In the genomic region with DNA sequence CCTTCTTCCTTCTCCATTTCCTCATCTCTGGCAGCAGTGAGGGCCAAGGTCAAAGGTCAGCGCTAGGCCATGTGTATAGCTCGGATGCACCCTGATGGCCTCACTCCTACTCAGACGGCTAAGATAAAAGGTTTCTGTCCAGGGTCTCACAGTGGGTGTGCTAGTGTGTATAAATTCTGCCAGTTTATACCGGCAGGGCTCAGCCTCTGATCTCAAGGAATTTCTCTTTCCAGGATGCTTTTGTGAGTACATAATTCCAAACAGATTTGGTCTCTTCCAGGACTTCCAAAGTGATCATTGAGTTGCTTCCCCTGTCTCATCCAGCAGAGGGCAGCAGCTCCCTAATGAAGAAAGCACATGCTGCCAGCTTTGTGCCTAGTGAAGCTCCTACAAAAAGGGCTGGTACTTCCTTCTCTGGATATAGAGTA, we compare ENCODE assay signal across 8 mouse cellular contexts. TPM values are rescaled to one million over a fixed set of nuclear protein-coding genes. Genes with fewer than 3 reads are reported as not detected.
DNase-seq lines count a peak whose midpoint lies in the region; ATAC-seq and TF ChIP-seq lines count a peak whose summit lies in the region.

No protein-coding gene starts in this region.

- DNase-seq in 3T3-L1 (ENCODE audit: low read depth, low spot score) = peak; percentile 89
- DNase-seq in embryo, embryonic 10 days (ENCODE audit: low spot score) = peak; percentile 93
- peak; percentile 73 for DNase-seq in gastrocnemius, postnatal 10 days
- DNase-seq in kidney, adult 2 months = peak; percentile 84
- peak; percentile 86 for DNase-seq in limb, embryonic 10.5 days (ENCODE audit: low spot score)
- peak; percentile 21 to 55 for DNase-seq in natural killer cell, adult 2 months (ENCODE audit: low spot score in 2 of 2)

- TF ChIP-seq POLR2A in kidney, adult 2 months (IDR thresholded peaks at IDR 0.05; ENCODE audit: low read depth, low read length) = no peak
- no peak for TF ChIP-seq POLR2A in testis, adult 2 months (IDR thresholded peaks at IDR 0.05; ENCODE audit: control insufficient read depth, low read depth, low read length)

- 44% methylated on average over 4 of the region's 4 CpGs for WGBS in kidney, adult 2 months
- 24% methylated on average over 4 of the region's 4 CpGs for WGBS in limb, embryonic 10.5 days

- H3K36me3 ChIP-seq in kidney, adult 2 months (ENCODE audit: control insufficient read depth, insufficient read depth, low read length) = no peaks in the 10 kb centered on the region
- peaks cover 10% of the 10 kb centered on the region for H3K36me3 ChIP-seq in limb, embryonic 10.5 days
- no peaks in the 10 kb centered on the region; the same call in 1 of the 2 replicates for H3K36me3 ChIP-seq in testis, adult 2 months (ENCODE audit: control insufficient read depth, insufficient read depth, low read length)

- peaks cover 8% of the 10 kb centered on the region for H3K4me1 ChIP-seq in kidney, adult 2 months (ENCODE audit: control insufficient read depth, insufficient read depth, low read length)
- peaks cover 26% of the 10 kb centered on the region for H3K4me1 ChIP-seq in limb, embryonic 10.5 days
- peaks cover 5% of the 10 kb centered on the region; the same call in 1 of the 2 replicates for H3K4me1 ChIP-seq in testis, adult 2 months (ENCODE audit: control insufficient read depth, insufficient read depth, low read length)

- no peak overlapping the region for H3K27ac ChIP-seq in kidney, adult 2 months (ENCODE audit: insufficient read depth, low read depth, low read length)
- peak overlapping the region; percentile 70 for H3K27ac ChIP-seq in limb, embryonic 10.5 days
- H3K27ac ChIP-seq in testis, adult 2 months (ENCODE audit: control insufficient read depth, insufficient read depth, low read depth, low read length) = no peak overlapping the region

- no peaks in the 10 kb centered on the region for H3K27me3 ChIP-seq in kidney, adult 2 months (replicated peaks; ENCODE audit: control insufficient read depth, insufficient read depth, low read length)
- no peaks in the 10 kb centered on the region for H3K27me3 ChIP-seq in limb, embryonic 10.5 days (ENCODE audit: low read depth, poor library complexity, severe bottlenecking)
- no peaks in the 10 kb centered on the region for H3K27me3 ChIP-seq in testis, adult 2 months (ENCODE audit: control insufficient read depth, insufficient read depth, low read length)

- peak; percentile 36 for ATAC-seq in activated CD4-positive, CD25-positive, alpha-beta regulatory T cell, adult 4 months

- peak; percentile 91 for TF ChIP-seq CTCF in kidney, adult 2 months (conservative IDR thresholded peaks at IDR 0.05; ENCODE audit: insufficient read depth, insufficient read length, low read depth, low read length)
- peak; percentile 39; the same call in 1 of the 2 replicates for TF ChIP-seq CTCF in testis, adult 2 months (IDR thresholded peaks at IDR 0.05; ENCODE audit: control insufficient read depth, insufficient read depth, insufficient replicate concordance, low read depth, low read length)

- H3K9me3 ChIP-seq in limb, embryonic 10.5 days (replicated peaks) = no peaks in the 10 kb centered on the region

- no peak overlapping the region for H3K4me3 ChIP-seq in kidney, adult 2 months (ENCODE audit: insufficient read depth, low read depth, low read length)
- H3K4me3 ChIP-seq in limb, embryonic 10.5 days = no peak overlapping the region
- no peak overlapping the region for H3K4me3 ChIP-seq in testis, adult 2 months (ENCODE audit: control insufficient read depth, low read depth, low read length)

RNA-seq across cellular contexts. Expression of a gene that starts 5.3 kb away (rescaled TPM):
- 10 to 100 TPM; 12.3 to 15.0 TPM for polyA plus RNA-seq in activated CD4-positive, CD25-positive, alpha-beta regulatory T cell, adult 4 months (2017; shearing (Covaris generic))
- total RNA-seq in gastrocnemius, postnatal 10 days (2021) = 10 to 100 TPM; 32.5 TPM
- polyA plus RNA-seq in kidney, adult 2 months (2012; rRNA removed) = 24.2 and 24.3 TPM in 2 replicates
- 50.9 and 51.9 TPM in 2 replicates for polyA plus RNA-seq in limb, embryonic 10.5 days (2016; fragmentation: Nextera tagmentation; extraction: Ambion mirVana)
- 109 and 119 TPM in 2 replicates for polyA plus RNA-seq in testis, adult 2 months (2012; rRNA removed)

RNA-seq across cellular contexts. Expression of a gene that starts 5.5 kb away (rescaled TPM):
- 10 to 100 TPM; 14.3 to 19.9 TPM for polyA plus RNA-seq in activated CD4-positive, CD25-positive, alpha-beta regulatory T cell, adult 4 months (2017; shearing (Covaris generic))
- 10 to 100 TPM; 13.5 to 14.7 TPM for total RNA-seq in gastrocnemius, postnatal 10 days (2021)
- 43.5 and 64.0 TPM in 2 replicates for polyA plus RNA-seq in kidney, adult 2 months (2012; rRNA removed)
- polyA plus RNA-seq in limb, embryonic 10.5 days (2016; fragmentation: Nextera tagmentation; extraction: Ambion mirVana) = 8.0 and 9.4 TPM in 2 replicates
- 24.5 and 28.5 TPM in 2 replicates for polyA plus RNA-seq in testis, adult 2 months (2012; rRNA removed)

Comparison
In these comparisons a context has a peak if more than half of its experiments do, and no peak if none do; other contexts are left out.
1. DNase-seq: peak in every context shown above with its lines; median percentile 93 in embryo, embryonic 10 days; 89 in 3T3-L1; 86 in limb, embryonic 10.5 days; 84 in kidney, adult 2 months; 73 in gastrocnemius, postnatal 10 days; 38 in natural killer cell, adult 2 months.